Mouse (Mus musculus): ENCODE measurements around the gene Hemgn.
A peak's percentile ranks its signal among the peaks of the same experiment; 100 is the strongest.

Hemgn gene

GRCm38 (mm10) chr4:46413406-46413805 lies at the start of gene Hemgn:
Gene Hemgn, minus strand, starts transcription at chr4:46413506.
- no peak for DNase-seq (ENCODE audit: low spot score in 2 of 2)

GRCm38 (mm10) chr4:46458411-46458810 lies 45.1 kb upstream of the Hemgn start:
- no peak for DNase-seq (ENCODE audit: low spot score in 2 of 2)

- no peak for DNase-seq (ENCODE audit: low spot score in 2 of 2)
Measured at GRCm38 (mm10) chr4:46457186-46457585, 43.9 kb upstream of the Hemgn start.

- DNase-seq (ENCODE audit: low spot score in 2 of 2), result no peak
Measured at GRCm38 (mm10) chr4:46456762-46457161, 43.5 kb upstream of the Hemgn start.

GRCm38 (mm10) chr4:46454097-46454864 lies 41.0 kb upstream of the Hemgn start:
- no peak for DNase-seq (ENCODE audit: low spot score in 2 of 2)

GRCm38 (mm10) chr4:46452855-46453719 lies 39.8 kb upstream of the Hemgn start:
- DNase-seq (ENCODE audit: low spot score in 2 of 2), result no peak

GRCm38 (mm10) chr4:46452481-46452850 lies 39.2 kb upstream of the Hemgn start:
- peak; percentile 25 to 26 for DNase-seq (ENCODE audit: low spot score in 2 of 2)

GRCm38 (mm10) chr4:46451758-46452480 lies 38.6 kb upstream of the Hemgn start:
- DNase-seq (ENCODE audit: low spot score in 2 of 2), result peak; percentile 52 to 55

GRCm38 (mm10) chr4:46451240-46451757 lies 38.0 kb upstream of the Hemgn start:
- DNase-seq (ENCODE audit: low spot score in 2 of 2), result peak; percentile 60 to 62

GRCm38 (mm10) chr4:46450519-46451131 lies 37.3 kb upstream of the Hemgn start, which contains the start of gene Anp32b:
Gene Anp32b, plus strand, starts transcription at chr4:46450902.
- peak; percentile 86 to 87 for DNase-seq (ENCODE audit: low spot score in 2 of 2)

GRCm38 (mm10) chr4:46450020-46450518 lies 36.8 kb upstream of the Hemgn start:
- DNase-seq (ENCODE audit: low spot score in 2 of 2), result no peak

GRCm38 (mm10) chr4:46448886-46449285 lies 35.6 kb upstream of the Hemgn start:
- DNase-seq (ENCODE audit: low spot score in 2 of 2), result no peak

- no peak for DNase-seq (ENCODE audit: low spot score in 2 of 2)
Measured at GRCm38 (mm10) chr4:46447461-46447860, 34.2 kb upstream of the Hemgn start.

GRCm38 (mm10) chr4:46445237-46445945 lies 32.1 kb upstream of the Hemgn start:
- DNase-seq (ENCODE audit: low spot score in 2 of 2), result no peak

- DNase-seq (ENCODE audit: low spot score in 2 of 2), result no peak
Measured at GRCm38 (mm10) chr4:46442501-46442900, 29.2 kb upstream of the Hemgn start.

GRCm38 (mm10) chr4:46432339-46433036 lies 19.2 kb upstream of the Hemgn start:
- DNase-seq (ENCODE audit: low spot score in 2 of 2), result no peak

- no peak for DNase-seq (ENCODE audit: low spot score in 2 of 2)
Measured at GRCm38 (mm10) chr4:46428903-46429499, 15.7 kb upstream of the Hemgn start.

- no peak for DNase-seq (ENCODE audit: low spot score in 2 of 2)
Measured at GRCm38 (mm10) chr4:46422625-46423024, 9.3 kb upstream of the Hemgn start.

- no peak for DNase-seq (ENCODE audit: low spot score in 2 of 2)
Measured at GRCm38 (mm10) chr4:46418851-46419250, 5.5 kb upstream of the Hemgn start.

- no peak for DNase-seq (ENCODE audit: low spot score in 2 of 2)
Measured at GRCm38 (mm10) chr4:46417491-46417890, 4.2 kb upstream of the Hemgn start.

All from frontal cortex, postnatal 25 days (tissue).